ENCODE assay signal across 28 mouse cellular contexts in the genomic region with DNA sequence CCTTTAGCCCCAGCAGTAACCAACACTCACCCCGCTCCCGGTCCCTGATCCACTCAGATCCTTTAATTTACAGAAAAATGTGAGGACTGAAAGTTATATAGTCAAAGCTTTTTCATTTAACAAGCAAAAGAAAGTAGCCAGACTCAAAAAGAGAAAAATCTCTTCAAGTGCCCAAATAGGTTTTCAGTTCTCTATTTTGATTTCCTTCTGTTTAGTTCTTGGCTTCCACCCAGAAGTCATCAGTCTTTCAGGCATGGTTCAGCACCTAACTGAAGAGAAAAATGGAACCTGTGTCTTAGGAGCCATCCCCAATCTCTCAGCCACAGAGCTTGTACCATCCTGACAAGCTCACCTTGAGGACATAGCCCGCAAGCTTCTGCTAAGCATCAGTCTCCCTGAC.
A peak's percentile ranks its signal among the peaks of the same experiment; 100 is the strongest.
DNase-seq lines count a peak whose midpoint lies in the region; ATAC-seq and TF ChIP-seq lines count a peak whose summit lies in the region.
"Had no signal": no experiment of that assay in that cellular context is flagged by ENCODE, and none has a peak within 500 bp of the region (broad histone marks: within the 10 kb centered on the region; RNA-seq: fewer than 3 reads in every experiment).

No protein-coding gene starts in this region.

- no peaks in the 10 kb centered on the region for H3K27me3 ChIP-seq in midbrain, postnatal 0 days (ENCODE audit: insufficient read depth, low read length)
- H3K27me3 ChIP-seq: embryonic facial prominence, embryonic 13.5 days; forebrain, embryonic 13.5 days; intestine, embryonic 15.5 days had no signal

- ATAC-seq in granulocyte monocyte progenitor cell, adult 5-6 weeks (replicated peaks; ENCODE audit: poor library complexity, severe bottlenecking) = peak; percentile 25
- ATAC-seq in megakaryocyte progenitor cell, adult 5-6 weeks (replicated peaks; ENCODE audit: poor library complexity) = peak; percentile 30; the same call in 1 of the 2 replicates
- no peak for ATAC-seq in midbrain, postnatal 0 days (ENCODE audit: low FRiP score)
- no peak for ATAC-seq in erythroid progenitor cell, adult 5-6 weeks (replicated peaks; ENCODE audit: low FRiP score, poor library complexity, severe bottlenecking)
- ATAC-seq: forebrain, embryonic 13.5 days; forebrain, postnatal 0 days; hindbrain, embryonic 16.5 days; intestine, embryonic 15.5 days had no signal

- H3K4me3 ChIP-seq in midbrain, postnatal 0 days (ENCODE audit: low read depth, low read length) = no peak overlapping the region
- H3K4me3 ChIP-seq: embryonic facial prominence, embryonic 10.5 days; embryonic facial prominence, embryonic 13.5 days; erythroblast, embryonic 14.5 days; forebrain, embryonic 10.5 days; forebrain, embryonic 13.5 days; intestine, embryonic 15.5 days had no signal

- H3K36me3 ChIP-seq in midbrain, postnatal 0 days (ENCODE audit: insufficient read depth, low read length) = no peaks in the 10 kb centered on the region
- H3K36me3 ChIP-seq: intestine, embryonic 15.5 days had no signal

- no peak overlapping the region for H3K4me2 ChIP-seq in midbrain, postnatal 0 days (ENCODE audit: low read depth, low read length, poor library complexity, severe bottlenecking)
- H3K4me2 ChIP-seq: embryonic facial prominence, embryonic 13.5 days; forebrain, embryonic 13.5 days; heart, embryonic 11.5 days; intestine, embryonic 15.5 days had no signal

- 91% methylated on average over 3 of the region's 3 CpGs for WGBS in midbrain, postnatal 0 days

- H3K4me1 ChIP-seq in midbrain, postnatal 0 days (ENCODE audit: insufficient read depth, low read length) = peaks cover 13% of the 10 kb centered on the region

- no peak for TF ChIP-seq CTCF in midbrain, postnatal 0 days (IDR thresholded peaks at IDR 0.05)

- peak; percentile 49 for DNase-seq in A20 (ENCODE audit: low read depth, low spot score)
- DNase-seq in B cell, adult 2 months = peak; percentile 32 to 33
- DNase-seq in midbrain, postnatal 0 days (ENCODE audit: low spot score) = no peak
- no peak for DNase-seq in frontal cortex, adult 2 months (ENCODE audit: extremely low spot score in 1 of 2, low spot score in 1 of 2)
- DNase-seq in adrenal gland, postnatal 4 days (ENCODE audit: low spot score in 2 of 2) = no peak
- DNase-seq: adrenal gland, postnatal 10 days; adrenal gland, postnatal 36 days; cerebellum, adult 11-12 months; cerebellum, adult 8-10 months; cerebellum, postnatal 10 days; cerebellum, postnatal 36 days; embryo, embryonic 11 days; forebrain, postnatal 0 days; gastrocnemius, postnatal 10 days; heart, adult 11 months; heart, postnatal 36 days; kidney, adult 11 months had no signal

- no peaks in the 10 kb centered on the region for H3K9me3 ChIP-seq in midbrain, postnatal 0 days (ENCODE audit: low read length)
- H3K9me3 ChIP-seq: embryonic facial prominence, embryonic 10.5 days; embryonic facial prominence, embryonic 13.5 days; forebrain, embryonic 10.5 days; forebrain, embryonic 13.5 days; intestine, embryonic 15.5 days had no signal

- H3K27ac ChIP-seq in midbrain, postnatal 0 days (ENCODE audit: low read depth, low read length) = no peak overlapping the region
- H3K27ac ChIP-seq: embryonic facial prominence, embryonic 10.5 days; embryonic facial prominence, embryonic 13.5 days; forebrain, embryonic 10.5 days; forebrain, embryonic 13.5 days; intestine, embryonic 15.5 days had no signal

- no peak overlapping the region for H3K9ac ChIP-seq in midbrain, postnatal 0 days (replicated peaks; ENCODE audit: low read length, poor library complexity, severe bottlenecking)
- H3K9ac ChIP-seq: embryonic facial prominence, embryonic 13.5 days; forebrain, embryonic 13.5 days; forebrain, postnatal 0 days; intestine, embryonic 15.5 days had no signal

Comparison
In these comparisons a context has a peak if more than half of its experiments do, and no peak if none do; other contexts are left out.
1. DNase-seq: peak in A20 (single experiment) and B cell, adult 2 months (2 of 2); none in midbrain, postnatal 0 days (single experiment), frontal cortex, adult 2 months (0 of 2) and adrenal gland, postnatal 4 days (0 of 2).
2. ATAC-seq: peak in granulocyte monocyte progenitor cell, adult 5-6 weeks (single experiment) and megakaryocyte progenitor cell, adult 5-6 weeks (single experiment); none in midbrain, postnatal 0 days (single experiment) and erythroid progenitor cell, adult 5-6 weeks (single experiment).